ENCODE assay signal across 13 mouse cellular contexts in the genomic region with DNA sequence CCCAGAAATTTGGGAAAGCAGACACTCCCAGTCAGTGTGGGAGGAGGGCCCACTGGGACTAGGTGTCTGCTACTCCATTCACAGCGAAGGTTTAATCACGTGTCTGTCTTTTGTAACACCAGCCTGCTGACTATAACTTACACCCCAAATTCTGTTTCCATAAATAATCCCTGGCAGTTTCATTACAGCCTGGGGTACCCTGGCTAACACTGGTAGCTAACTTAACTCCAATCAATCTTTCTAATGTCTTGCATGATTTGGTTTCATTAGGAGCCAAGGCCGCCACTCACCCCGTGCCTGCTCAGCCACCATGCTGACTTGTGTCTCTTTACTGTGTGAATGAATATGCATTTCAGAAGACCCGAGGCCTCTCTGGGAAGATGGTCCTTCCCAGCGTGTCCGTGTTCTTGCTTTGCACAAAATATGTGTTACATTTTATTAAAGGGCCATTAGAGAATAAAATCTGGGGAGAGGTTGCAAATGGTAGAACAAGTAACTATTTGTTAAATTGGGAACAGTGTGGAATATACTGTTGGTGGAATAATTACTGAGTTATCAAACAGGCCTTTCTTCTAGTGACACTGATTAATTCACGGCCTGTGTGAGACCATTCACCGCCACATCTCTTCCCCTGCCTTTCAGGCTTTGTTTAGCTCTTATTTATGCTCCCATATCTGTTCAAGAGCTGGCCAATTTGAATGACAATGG. TPM values are rescaled to one million over a fixed set of nuclear protein-coding genes. Genes with fewer than 3 reads are reported as not detected.
DNase-seq lines count a peak whose midpoint lies in the region; ATAC-seq lines count a peak whose summit lies in the region.
"Had no signal": no experiment of that assay in that cellular context is flagged by ENCODE, and none has a peak within 500 bp of the region (broad histone marks: within the 10 kb centered on the region; RNA-seq: fewer than 3 reads in every experiment).

No protein-coding gene starts in this region.

- no peak overlapping the region for H3K9ac ChIP-seq in hindbrain, embryonic 14.5 days
- H3K9ac ChIP-seq in neural tube, embryonic 11.5 days (ENCODE audit: low read length) = no peak overlapping the region
- H3K9ac ChIP-seq in intestine, embryonic 16.5 days (ENCODE audit: low read depth, low read length) = no peak overlapping the region
- H3K9ac ChIP-seq: liver, embryonic 13.5 days had no signal

- peak; percentile 86 for ATAC-seq in hindbrain, embryonic 14.5 days (ENCODE audit: low FRiP score)
- ATAC-seq in neural tube, embryonic 11.5 days (ENCODE audit: insufficient read depth, low FRiP score, low TSS enrichment) = peak; percentile 95
- ATAC-seq in intestine, embryonic 16.5 days = no peak
- ATAC-seq: inflammation-experienced regulatory T-cells, adult 6 months had no signal

- peak overlapping the region; percentile 35; the same call in 1 of the 2 replicates for H3K27ac ChIP-seq in hindbrain, embryonic 14.5 days
- H3K27ac ChIP-seq in neural tube, embryonic 11.5 days (ENCODE audit: low read depth, low read length) = peak overlapping the region; percentile 75
- no peak overlapping the region for H3K27ac ChIP-seq in intestine, embryonic 16.5 days (ENCODE audit: low read length)
- H3K27ac ChIP-seq: liver, embryonic 13.5 days had no signal

- DNase-seq in cerebellum, postnatal 10 days = peak; percentile 4
- no peak for DNase-seq in cerebellum, adult 11 months
- peak; percentile 34 for DNase-seq in embryo, embryonic 11.5 days (ENCODE audit: low read depth, low spot score)
- DNase-seq in hindbrain, embryonic 14.5 days (ENCODE audit: low spot score) = peak; percentile 30
- peak; percentile 72 for DNase-seq in neural tube, embryonic 11.5 days (ENCODE audit: low spot score)
- DNase-seq in spleen, postnatal 10 days (ENCODE audit: low spot score in 2 of 2) = no peak
- DNase-seq in heart, adult 9 months (ENCODE audit: low spot score in 2 of 2) = no peak
- DNase-seq: adrenal gland, postnatal 25 days; cerebellum, adult 9-11 months; liver, embryonic 13.5 days; thymus, postnatal 4 days had no signal

- WGBS in hindbrain, embryonic 14.5 days = 4% methylated on average over 9 of the region's 9 CpGs
- WGBS in neural tube, embryonic 11.5 days = 23% methylated on average over 9 of the region's 9 CpGs
- 52% methylated on average over 9 of the region's 9 CpGs for WGBS in intestine, embryonic 16.5 days

- H3K36me3 ChIP-seq in hindbrain, embryonic 14.5 days (replicated peaks; ENCODE audit: control insufficient read depth, insufficient read depth) = no peaks in the 10 kb centered on the region
- H3K36me3 ChIP-seq in neural tube, embryonic 11.5 days (ENCODE audit: control insufficient read depth, insufficient read depth, low read length) = no peaks in the 10 kb centered on the region
- H3K36me3 ChIP-seq in intestine, embryonic 16.5 days (ENCODE audit: control insufficient read depth, insufficient read depth, low read length) = no peaks in the 10 kb centered on the region
- H3K36me3 ChIP-seq: liver, embryonic 13.5 days had no signal

- H3K9me3 ChIP-seq in hindbrain, embryonic 14.5 days (ENCODE audit: control insufficient read depth, low read length) = no peaks in the 10 kb centered on the region
- H3K9me3 ChIP-seq in neural tube, embryonic 11.5 days (ENCODE audit: control insufficient read depth, low read length) = no peaks in the 10 kb centered on the region
- H3K9me3 ChIP-seq in intestine, embryonic 16.5 days (ENCODE audit: control insufficient read depth, low read length) = no peaks in the 10 kb centered on the region
- H3K9me3 ChIP-seq: liver, embryonic 13.5 days had no signal

- H3K4me2 ChIP-seq in hindbrain, embryonic 14.5 days (replicated peaks) = no peak overlapping the region
- no peak overlapping the region for H3K4me2 ChIP-seq in neural tube, embryonic 11.5 days (ENCODE audit: low read depth)
- H3K4me2 ChIP-seq in intestine, embryonic 16.5 days (ENCODE audit: low read depth, low read length) = no peak overlapping the region
- H3K4me2 ChIP-seq: liver, embryonic 13.5 days had no signal

- 0 out of 2 replicates have a peak, but pooled peaks cover 3% of the 10 kb centered on the region for H3K4me1 ChIP-seq in hindbrain, embryonic 14.5 days (replicated peaks; ENCODE audit: control insufficient read depth, insufficient read depth, low read length)
- peaks cover 11% of the 10 kb centered on the region; the same call in 1 of the 2 replicates for H3K4me1 ChIP-seq in neural tube, embryonic 11.5 days (ENCODE audit: control insufficient read depth, insufficient read depth, low read length)
- 0 out of 2 replicates have a peak, but pooled peaks cover 2% of the 10 kb centered on the region for H3K4me1 ChIP-seq in intestine, embryonic 16.5 days (ENCODE audit: control insufficient read depth, insufficient read depth, low read length)
- H3K4me1 ChIP-seq: liver, embryonic 13.5 days had no signal

- no peaks in the 10 kb centered on the region for H3K27me3 ChIP-seq in hindbrain, embryonic 14.5 days (ENCODE audit: control insufficient read depth, insufficient read depth, low read length)
- no peaks in the 10 kb centered on the region for H3K27me3 ChIP-seq in neural tube, embryonic 11.5 days (ENCODE audit: control insufficient read depth, insufficient read depth, low read length)
- no peaks in the 10 kb centered on the region for H3K27me3 ChIP-seq in intestine, embryonic 16.5 days (replicated peaks; ENCODE audit: control insufficient read depth, insufficient read depth, low read length)
- H3K27me3 ChIP-seq: liver, embryonic 13.5 days had no signal

- H3K4me3 ChIP-seq in hindbrain, embryonic 14.5 days (replicated peaks; ENCODE audit: low read length) = no peak overlapping the region
- H3K4me3 ChIP-seq in neural tube, embryonic 11.5 days (ENCODE audit: low read depth, low read length) = no peak overlapping the region
- no peak overlapping the region for H3K4me3 ChIP-seq in intestine, embryonic 16.5 days (ENCODE audit: low read length)
- H3K4me3 ChIP-seq: liver, embryonic 13.5 days had no signal

RNA-seq across cellular contexts. Expression of a gene that starts 45.2 kb away (rescaled TPM):
- not detected in 2 replicates for polyA plus RNA-seq in hindbrain, embryonic 14.5 days (2014; fragmentation: Nextera tagmentation; extraction: Ambion mirVana)
- polyA plus RNA-seq in neural tube, embryonic 11.5 days (2014; fragmentation: Nextera tagmentation; extraction: Ambion mirVana) = not detected in 2 replicates
- polyA plus RNA-seq in intestine, embryonic 16.5 days (2015; fragmentation: Nextera tagmentation; extraction: Ambion mirVana) = not detected in 2 replicates
- polyA plus RNA-seq: inflammation-experienced regulatory T-cells, adult 6 months; liver, embryonic 13.5 days had no signal

Comparison
In these comparisons a context has a peak if more than half of its experiments do, and no peak if none do; other contexts are left out.
1. DNase-seq: peak in cerebellum, postnatal 10 days (2 of 2), embryo, embryonic 11.5 days (single experiment), hindbrain, embryonic 14.5 days (single experiment) and neural tube, embryonic 11.5 days (single experiment); none in cerebellum, adult 11 months (single experiment), spleen, postnatal 10 days (0 of 2) and heart, adult 9 months (0 of 2).